Mouse (Mus musculus): ENCODE data around the gene Bicd2.

Bicd2 gene

DNA sequence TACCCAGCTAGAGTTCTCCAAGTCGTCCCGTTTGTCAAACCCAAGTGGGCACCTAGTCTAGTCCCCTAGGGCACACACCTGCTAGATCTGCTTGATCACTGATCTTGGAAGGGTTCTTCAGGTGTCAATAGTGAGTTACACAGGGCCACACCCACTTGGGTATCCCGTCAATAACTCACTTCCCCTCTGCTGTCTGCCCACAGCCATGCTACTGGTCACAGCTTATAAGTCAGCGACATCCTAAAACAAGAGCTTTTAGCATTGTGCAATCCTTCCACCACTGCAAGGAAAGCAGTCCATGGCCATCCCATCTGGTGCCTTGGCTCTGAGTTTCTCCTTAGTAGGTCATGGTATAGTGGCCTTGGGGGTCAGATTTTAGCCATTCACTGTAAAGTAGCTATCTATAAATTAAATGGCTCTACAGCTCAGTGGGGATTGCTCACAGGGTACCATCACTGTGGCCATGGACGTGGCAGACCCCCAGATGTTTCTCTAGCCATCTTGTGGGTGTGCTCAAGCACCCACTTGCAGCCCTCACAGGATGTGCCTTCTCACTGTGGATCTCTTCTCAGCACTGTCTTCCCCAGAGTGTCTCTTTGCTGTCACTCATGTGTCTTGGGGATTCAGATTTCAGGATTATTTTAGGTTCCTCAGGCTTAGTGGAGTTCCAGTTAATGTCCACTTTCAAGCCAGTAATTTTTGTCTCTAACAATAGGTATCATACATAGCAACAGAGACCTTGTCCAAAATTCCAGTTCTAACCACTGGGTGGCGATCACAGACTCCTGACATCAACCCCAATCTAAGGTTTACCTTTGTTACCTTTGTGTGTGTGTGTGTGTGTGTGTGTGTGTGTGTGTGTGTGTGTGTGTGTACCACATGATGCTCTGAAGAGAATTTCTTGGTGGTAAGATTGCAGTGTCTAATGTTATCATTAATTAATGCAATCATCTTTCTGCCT is 14.9 kb upstream of the Bicd2 start:
- peak; percentile 58 to 82 for DNase-seq

DNA sequence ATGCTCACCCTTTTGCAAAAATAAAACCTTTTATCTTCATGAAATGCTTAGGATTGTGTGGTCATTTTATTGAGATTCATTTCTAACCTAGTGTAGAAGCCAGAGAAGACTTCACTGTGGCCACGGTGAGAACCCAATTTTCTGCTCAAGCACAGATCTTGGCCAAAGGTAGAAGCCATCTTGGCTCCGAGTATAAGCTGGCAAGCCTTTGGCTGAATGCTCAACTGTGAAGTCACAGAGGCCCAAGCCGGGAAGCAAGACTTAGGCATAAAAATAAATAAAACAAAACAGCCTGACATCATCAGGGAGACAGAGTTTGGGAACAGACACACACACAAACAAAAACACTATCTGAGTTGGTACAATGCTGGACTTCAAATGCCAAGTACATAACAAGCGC is 13.3 kb upstream of the Bicd2 start:
- no peak for DNase-seq

DNA sequence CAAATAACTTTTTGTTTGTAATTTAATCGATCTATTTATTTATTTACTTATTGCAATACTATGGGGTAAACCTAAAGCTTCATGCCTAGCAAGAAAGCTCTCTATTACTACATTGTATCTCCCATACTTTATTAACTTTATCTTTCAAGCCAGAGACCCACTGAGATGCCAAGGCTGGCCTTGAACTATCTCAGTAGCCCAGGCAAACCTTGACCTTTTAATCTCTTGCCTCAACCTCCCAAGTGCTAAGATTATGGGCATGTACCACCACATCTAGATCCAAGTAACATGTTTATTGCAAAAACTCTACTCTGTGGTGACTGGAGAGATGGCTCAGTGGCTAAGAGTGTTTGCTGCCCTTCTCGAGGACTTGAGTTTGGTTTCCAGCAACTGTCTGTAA is 8.1 kb upstream of the Bicd2 start:
- no peak for DNase-seq

DNA sequence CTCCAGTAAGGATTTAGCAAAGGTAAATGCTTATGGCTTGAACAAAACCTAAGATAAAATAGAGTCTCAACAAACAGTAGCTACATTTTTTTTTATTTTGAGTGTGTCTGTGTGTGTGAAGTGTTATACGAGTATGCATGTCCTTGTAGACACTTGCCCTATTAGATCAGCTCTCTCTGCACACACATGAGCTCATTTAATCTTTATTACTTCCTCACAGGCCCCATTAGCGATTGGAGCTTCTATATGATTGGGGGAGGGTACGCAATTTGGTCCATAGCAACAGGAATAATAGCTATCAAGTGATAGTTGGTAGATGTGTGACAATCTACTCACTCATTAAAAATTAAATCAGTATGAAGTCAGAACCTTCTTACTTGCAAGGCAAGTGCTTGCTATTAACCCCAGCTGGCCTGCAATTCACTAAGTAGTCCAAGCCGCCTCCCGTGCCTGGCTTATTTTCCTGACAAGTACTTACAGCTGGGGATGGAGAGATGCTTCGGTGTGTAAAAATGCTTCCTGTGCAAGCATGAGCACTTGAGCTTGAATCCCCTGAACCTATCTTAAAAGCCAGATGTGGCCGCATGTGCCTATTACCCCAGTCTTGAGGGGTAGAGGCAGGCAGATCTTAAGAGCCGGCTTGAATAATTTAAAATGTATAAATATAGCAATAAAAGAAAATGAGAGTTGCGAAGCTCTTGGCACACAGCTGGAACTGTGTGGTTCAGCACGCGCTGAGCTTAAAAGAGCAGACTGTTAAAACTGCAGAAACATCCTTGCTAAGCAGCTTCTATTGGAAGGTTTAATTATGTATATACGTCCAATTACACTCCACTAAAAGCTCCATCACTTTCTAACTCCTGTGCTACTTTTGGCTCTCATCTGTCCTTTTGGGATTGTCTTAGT is 6.1 kb upstream of the Bicd2 start:
- DNase-seq, result no peak

DNA sequence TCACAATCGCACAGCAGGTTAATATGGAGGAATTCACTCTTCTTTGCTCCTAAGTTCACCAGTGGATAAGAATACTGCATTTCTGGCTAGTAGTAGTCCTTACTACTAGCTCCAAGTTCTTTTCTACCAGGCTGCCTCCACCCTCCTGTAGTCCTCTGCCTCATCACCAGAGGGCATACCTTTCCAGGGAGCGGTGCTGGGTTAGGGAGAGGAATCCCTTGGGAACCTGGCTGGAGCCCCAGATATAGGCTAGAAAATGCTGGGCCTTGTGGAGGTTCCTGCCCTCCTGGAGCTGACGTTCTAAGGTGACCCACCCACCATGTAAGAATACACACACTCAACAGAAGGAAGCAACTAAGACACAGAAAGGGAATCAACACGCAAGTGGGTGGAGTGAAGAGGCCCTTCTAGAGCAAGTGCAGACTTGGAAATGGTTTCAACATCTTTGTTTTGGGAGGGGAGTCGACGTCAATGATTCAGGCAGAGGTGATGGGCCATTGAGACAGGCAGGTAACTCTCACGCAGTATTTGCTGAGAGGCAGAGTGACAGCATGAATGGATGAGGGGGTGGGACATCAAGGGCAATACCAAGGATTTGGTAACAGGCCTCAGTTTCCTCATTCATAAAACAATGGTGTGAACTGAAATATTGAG is 2.4 kb upstream of the Bicd2 start:
- peak; percentile 51 to 79 for DNase-seq

DNA sequence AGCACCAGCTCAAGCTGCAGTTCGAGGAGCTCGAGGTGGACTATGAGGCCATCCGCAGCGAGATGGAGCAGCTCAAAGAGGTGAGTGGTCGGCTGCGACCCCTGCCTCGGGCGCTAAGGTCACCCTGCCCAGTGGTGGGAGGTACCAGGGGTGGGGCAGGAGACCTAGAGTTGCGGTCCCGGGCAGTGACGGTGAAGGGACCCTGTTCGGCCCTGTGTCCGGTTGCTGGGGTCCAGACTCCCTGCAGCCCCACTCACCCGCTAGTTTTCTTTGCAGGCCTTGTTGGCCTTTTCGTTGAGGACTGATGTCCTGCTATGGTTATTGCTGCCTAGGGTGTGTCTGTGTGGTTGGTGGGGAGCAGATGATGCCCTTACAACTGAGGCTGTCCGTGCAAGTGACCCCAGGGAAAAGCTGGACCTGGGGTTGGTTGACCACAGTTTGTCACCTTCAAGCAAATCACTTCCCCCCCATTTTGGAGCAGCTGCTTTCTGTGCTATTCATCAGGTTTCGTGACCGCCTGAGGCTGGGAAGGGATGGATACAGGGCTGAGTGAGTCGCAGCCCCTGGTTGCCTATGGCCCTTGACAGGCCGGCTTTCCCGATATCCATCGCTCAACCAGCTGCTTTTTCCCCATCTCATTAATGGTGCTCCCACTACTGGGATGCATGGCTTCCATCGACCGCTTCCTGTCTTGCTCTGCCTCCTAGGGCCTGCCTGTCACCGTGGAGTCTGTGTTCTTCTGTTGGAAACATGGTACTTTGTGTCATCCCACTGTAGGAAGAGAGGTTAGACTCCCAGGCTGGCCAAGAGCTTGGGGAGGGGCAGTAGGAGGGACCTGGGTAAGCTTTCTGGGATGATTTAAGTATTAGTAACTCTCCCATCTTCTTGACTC is 692 bp downstream of the Bicd2 start:
- DNase-seq, result no peak

DNA sequence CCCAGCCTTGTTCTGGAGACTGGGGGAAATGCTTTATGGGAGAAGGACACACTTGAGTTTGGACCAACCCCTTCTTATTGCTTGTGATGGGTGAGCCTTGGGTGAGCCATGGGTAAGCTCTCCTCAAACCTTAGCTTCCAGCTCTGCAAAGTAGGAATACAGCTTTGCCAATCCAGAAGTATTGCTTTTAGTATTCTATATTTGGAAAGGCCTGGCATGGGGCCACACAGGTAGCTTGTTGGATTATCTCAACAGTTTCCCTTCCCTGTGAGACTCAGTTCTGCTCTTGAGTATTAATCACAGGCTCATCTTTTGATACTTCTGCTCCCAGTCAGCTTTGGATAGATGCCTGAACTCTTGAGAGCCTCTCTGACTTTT is 1.3 kb downstream of the Bicd2 start:
- no peak for DNase-seq

DNA sequence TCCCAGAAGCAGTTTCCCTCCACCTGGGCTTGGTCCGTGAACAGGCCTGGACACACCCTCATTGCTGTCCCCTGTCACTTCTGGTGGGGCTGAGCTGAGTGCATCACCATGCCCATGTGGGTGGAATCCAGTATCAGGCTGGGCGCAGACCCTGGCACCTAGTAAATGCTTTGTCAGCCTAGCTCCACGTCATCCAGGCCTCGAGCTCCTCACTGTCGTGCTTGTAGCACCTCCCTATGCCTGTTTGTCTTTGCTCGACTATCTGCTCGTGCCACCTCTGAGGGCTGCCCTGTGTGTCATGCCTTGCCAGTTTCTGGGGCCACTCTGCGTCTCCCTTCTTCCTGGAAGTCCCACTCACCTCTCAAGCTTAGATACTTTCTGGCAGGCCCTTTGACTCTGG is 3.2 kb downstream of the Bicd2 start:
- DNase-seq, result no peak

DNA sequence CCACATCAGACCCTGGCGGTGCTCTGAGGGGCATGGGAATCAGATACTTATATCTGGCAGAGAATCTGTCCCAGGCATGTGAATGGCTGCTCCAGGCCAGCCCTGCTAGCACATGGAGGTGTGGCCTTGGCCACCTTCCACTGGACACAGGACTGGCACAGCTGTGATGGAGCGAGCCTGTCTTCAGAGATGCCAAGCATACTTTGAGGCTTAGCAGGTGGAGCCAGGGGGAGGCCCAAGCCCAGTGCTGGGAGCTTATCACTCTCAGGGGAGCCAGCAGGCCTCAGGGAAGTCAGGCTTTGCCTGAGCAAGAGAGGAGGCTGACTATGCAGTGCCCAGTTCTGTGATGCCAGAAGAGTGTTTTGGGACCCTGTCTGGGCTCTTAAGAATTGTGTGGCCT is 4.1 kb downstream of the Bicd2 start:
- DNase-seq, result peak; percentile 72 to 78

DNA sequence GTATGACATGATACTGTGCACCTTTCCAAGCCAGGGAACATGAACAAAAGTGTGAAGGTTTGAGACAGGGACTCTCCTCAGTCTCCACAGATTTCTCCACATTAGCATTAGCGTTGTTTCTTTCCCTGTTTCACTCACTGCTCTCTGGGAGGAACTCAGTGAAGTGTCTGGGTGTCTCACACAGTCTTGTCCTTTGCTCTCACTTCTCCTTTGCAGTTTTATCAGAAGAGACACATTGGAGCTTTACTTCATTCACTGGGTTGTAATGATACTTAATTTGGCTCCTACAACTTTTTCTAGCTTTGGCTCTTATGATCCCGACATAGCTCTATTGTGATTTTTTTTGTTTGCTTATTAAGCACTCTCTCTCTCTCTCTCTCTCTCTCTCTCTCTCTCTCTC is 7.1 kb downstream of the Bicd2 start:
- no peak for DNase-seq

DNA sequence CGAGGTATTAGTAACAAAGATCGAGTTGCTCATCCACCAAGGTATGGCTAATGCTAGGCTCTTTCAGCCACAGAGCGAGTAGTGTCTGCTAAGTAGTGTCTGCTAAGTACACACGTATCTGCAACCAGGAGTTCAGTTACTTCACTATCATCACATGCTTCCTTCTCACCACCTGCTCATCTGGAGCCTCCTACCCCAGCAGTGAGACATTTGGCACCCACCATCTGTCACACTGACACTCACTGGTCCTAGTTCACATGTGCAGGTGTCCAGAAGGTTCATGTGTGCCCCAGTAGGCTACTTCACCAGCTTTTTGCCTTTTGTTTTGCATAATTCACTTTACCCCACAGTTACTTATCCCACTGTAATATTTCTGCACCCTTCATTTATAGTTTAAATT is 8.0 kb downstream of the Bicd2 start:
- DNase-seq, result no peak

DNA sequence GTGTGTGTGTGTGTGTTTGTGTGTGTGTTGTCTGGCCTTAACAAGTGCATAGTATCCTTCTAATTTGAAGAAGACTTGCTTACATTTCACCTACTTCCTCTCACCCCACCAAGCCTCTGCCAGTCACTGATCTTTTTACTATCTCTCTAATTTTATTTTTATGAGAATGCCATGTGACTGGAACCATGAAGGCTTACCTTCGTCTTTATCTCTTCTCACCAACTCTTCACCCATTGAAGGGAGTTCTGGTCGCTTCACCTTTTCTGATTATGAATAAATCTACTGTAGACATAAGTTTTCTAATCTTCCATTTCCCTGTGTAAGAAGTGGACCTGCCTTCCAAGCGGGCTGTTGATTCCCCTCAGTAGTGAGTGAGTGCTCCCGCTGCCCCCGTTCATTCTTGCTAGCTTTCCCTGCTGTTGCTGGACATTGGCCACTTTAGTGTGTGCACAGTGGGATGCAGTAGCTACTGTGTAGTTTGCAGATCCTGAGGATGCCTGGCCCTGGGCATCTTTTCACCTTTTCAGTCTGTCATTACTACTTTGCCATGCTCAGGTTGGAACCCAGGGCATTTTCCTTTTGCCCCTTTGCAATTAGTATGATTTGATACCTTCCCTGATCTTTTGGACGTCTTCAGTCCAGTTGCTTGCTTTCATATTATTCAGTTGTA is 8.6 kb downstream of the Bicd2 start:
- no peak for DNase-seq

DNA sequence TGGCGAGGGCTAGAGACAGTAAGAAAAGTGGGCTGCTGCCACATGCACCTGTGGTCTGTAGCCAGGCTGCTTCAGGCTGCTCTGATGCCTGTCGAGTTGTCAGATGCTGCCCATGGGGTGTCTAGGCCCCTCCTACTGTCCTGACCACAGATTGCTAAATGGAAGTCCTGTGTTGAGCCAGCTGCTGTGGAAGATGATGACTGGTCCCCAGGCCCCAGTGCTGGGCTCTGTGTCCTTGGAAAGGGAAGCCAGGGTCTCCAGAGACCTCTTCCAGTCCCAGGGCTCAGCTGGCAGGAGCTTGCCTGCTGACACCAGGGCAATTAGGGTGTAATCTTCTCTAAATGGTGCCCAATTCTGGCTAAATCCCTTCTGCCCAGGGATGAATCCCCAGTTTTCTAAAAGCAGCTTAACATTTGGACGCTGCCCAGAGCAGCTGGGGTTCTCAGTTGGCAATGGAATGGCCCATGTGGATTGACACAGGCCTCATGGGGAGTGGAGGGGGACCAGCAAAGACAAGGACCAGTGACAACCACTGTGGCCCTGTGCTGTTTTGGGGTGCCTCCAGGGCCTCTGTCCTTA is 11.3 kb downstream of the Bicd2 start:
- no peak for DNase-seq

DNA sequence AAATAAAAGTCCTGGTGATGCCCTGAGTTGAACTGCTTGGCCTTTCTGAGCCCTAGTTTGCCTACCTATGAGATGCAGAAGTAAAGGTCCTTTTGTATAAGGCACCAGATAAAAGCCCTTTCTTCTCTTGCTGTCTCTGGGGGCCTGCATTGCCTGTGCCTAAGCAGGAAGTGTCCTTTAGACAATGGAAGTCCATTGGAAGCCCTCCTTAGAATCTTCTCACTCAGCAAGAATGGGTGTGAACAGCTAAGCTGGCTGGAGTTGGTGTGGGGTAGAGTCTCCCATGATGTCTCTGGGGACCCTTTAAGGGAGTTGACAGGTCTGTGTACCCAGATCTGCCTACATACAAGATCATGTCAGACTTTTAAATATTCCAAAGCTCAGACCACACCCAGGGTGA is 12.0 kb downstream of the Bicd2 start:
- no peak for DNase-seq

DNA sequence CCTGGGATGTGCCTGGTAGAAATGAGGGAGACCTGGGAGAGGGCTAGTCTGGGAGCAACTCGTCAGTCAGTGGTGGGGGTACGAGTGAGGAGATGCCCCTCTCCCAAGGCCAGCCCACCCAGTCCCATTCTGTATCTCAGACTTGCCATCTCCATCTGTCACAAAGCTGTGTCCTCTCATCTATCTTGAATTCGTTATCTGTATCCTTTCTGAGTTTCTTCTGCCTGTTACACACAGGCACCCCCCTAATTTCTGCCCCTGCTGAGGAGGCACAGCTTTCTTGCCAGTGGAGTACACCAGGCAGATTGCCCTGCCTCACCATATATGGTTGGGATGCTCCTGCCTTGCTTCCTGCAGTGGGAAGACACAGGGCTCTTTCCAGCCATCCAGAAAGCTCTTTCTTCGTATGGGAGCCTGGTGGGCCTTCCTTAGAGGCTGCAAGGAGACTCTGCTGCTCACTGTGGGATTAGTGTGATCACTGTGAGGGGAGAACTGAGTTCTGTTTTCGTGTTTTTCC is 12.7 kb downstream of the Bicd2 start:
- no peak for DNase-seq

DNA sequence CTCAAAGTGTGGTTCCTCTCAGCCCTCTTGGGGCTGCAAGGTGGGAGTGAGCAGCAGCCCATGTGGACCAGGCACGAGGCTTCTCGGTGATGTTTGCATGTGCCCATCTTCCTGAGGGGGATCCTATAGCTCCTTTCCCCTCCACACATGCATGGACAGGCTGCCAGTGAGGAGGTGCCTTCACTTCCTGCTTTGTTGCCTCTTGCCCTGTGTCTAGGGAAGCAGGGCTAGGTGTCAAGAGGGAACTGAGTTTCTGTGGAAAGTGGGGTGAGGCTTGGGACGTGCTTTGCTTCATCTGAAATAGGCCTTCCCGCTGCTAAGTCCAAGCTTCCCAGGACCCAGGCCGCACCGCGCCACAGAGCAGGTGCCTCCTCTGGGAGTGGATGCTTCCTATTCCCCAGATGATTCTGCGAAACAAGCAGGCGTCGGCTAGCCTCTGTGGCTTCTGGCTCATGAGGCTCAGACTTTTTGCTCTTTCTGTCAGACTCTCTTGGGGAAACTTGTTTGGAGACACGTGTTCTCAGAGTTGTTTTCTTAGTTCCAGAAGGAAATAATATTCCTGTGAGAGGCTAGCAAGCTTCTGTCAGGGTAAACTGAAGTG is 14.2 kb downstream of the Bicd2 start:
- DNase-seq, result peak in 1 of 2 experiments; percentile 23

DNA sequence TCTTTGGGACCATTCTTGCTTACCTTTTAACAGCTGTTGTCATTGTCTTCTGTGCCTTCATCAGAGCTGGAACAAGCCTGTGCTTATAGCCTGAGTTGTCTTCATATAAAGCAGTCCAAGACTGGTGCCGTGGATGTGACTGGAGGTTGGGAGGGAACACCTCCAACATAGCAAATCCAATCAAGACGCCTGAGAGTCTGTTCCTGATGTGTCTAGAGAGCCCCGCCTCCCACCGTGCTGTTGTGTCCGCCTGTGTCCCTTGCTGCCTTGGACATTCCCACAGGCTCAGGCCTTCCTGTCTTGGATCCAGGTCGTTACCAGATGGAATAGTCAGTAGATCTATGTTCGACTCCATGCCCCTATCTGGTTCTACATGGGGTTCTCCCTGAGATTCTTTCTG is 14.7 kb downstream of the Bicd2 start:
- peak in 1 of 2 experiments; percentile 24 for DNase-seq

DNA sequence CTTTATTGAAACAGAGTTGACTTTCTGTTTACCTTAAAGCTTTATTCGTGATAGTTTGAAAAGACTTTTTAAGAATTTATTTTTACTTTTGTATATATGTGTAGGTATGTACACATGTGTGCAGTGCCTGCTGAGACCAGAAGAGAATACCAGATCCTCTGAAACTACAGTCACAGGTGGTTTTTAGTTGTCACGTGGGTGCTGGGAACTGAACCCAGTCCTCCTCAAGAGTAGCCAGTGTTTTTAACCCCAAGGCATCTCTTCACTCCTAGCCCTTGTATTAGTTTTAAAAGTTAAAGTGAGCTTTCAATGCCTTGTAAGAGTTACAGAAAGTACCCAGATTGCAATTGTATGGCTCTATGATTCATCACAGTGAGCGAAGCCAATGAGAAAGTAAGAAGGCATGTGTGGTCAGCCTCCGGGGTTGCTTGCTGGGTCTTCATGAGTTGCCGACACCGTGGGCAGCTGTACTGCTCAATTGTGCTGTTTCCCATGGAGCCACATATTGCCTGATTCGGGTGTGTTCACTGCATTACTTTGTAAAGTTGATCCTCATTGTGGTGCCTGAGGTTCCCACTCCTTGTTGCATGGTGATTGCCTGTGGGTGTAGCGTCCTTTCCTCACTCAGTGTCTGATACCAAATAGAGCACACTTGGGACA is 16.1 kb downstream of the Bicd2 start:
- no peak for DNase-seq

DNA sequence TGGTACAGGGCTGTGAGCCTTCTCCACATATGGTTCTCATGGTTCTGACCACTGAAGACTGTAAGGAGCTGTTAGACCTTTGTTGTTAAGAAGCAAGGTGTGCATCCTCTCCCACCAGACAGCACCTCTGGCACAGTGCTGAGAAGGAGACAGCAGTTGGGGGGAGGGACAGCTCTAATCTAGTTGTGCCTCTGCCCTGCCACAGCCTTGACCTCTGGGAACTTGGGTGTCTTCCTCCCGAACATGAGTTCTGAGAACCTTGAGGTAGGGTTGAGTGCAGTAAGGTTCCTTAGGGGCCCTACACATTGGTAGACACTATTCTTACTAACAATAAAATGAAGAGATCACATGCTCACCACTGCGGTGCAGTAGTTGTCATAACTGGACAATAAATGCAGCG is 16.8 kb downstream of the Bicd2 start:
- DNase-seq, result no peak

DNA sequence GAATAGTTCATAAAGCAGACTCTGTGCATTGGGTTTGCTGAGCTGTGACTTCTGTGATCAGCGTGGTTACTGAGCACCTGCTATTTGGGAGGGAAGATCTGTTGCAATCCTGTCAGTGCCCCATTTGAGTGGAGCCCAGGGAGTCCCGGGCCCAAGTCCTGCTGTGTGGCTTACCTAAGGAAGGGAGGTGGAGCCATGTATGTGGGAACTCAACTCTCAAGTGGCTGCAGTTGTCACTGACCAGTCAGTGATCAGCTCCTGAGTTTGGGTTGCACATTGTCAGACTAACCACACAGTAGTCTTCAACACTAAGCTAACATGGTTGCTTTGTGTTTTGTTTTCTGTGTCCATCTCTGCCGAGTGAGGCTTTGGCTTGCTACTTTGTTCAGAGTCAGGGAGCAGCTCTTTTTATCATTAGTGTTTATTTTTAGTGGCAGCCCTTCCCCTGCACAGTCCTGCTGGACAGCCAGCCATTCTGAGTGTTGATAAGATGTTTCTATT is 19.6 kb downstream of the Bicd2 start:
- peak in 1 of 2 experiments; percentile 46 for DNase-seq
